Mouse (Mus musculus) kidney, embryonic 15.5 days (tissue): Measurements from ENCODE around the gene Slc9a3r1. TPM values are rescaled to one million over a fixed set of nuclear protein-coding genes. Genes with fewer than 3 reads are reported as not detected.

Experiments used
- ATAC-seq: fragments of 200-750 bp; cut with Nextera tagmentation; replicated peaks from 2 replicates; pipeline ENCODE4 v1.8.0; 2017; ENCODE audit warnings: moderate TSS enrichment; ENCODE audit not compliant: low FRiP score
- H3K27ac ChIP-seq: fragments of 300-500 bp; sonication (generic); 2 replicates; pipeline ENCODE4 v1.5.1; 2015; ENCODE audit warnings: mild to moderate bottlenecking, inconsistent platforms
- H3K27me3 ChIP-seq: fragments of 300-500 bp; sonication (generic); 2 replicates; pipeline ENCODE4 v1.6.1; 2015; ENCODE audit warnings: inconsistent platforms
- H3K36me3 ChIP-seq: fragments of 300-500 bp; sonication (generic); 2 replicates; pipeline ENCODE4 v1.6.1; 2015; ENCODE audit warnings: inconsistent platforms
- H3K4me1 ChIP-seq: fragments of 300-500 bp; sonication (generic); 2 replicates; pipeline ENCODE4 v1.6.1; 2015; ENCODE audit warnings: inconsistent platforms
- H3K4me2 ChIP-seq: fragments of 300-500 bp; sonication (generic); 2 replicates; pipeline ENCODE4 v1.6.1; 2015; ENCODE audit warnings: moderate library complexity, mild to moderate bottlenecking, inconsistent platforms
- H3K4me3 ChIP-seq: fragments of 300-500 bp; sonication (generic); replicated peaks from 2 replicates; pipeline ENCODE4 v1.5.1; 2015; ENCODE audit warnings: mild to moderate bottlenecking, inconsistent platforms
- H3K9ac ChIP-seq: fragments of 300-500 bp; sonication (generic); 2 replicates; pipeline ENCODE4 v1.6.1; 2015; ENCODE audit warnings: mild to moderate bottlenecking, inconsistent platforms
- H3K9me3 ChIP-seq: fragments of 300-500 bp; sonication (generic); replicated peaks from 2 replicates; pipeline ENCODE4 v1.6.1; 2016; ENCODE audit warnings: inconsistent platforms
- WGBS: fragments of 180-500 bp; shearing (Covaris S2); methylation state at CpG from one replicate; pipeline ENCODE4 v1.1.7; 2015; ENCODE audit warnings: mixed read lengths; 5-methylcytosine and 5-hydroxymethylcytosine counted together
- polyA plus RNA-seq: library from polyadenylated mRNA; unstranded; fragments of >200 nt; fragmentation: Nextera tagmentation; extraction: Ambion mirVana; gene quantifications from 2 replicates; pipeline ENCODE4 v1.2.1, GENCODE M21; 2015

Gene Slc9a3r1
- polyA plus RNA-seq, 1 experiment from 2014 or later: 127 TPM

GRCm38 (mm10) chr11:115219685-115220084 is 56.5 kb downstream of the Slc9a3r1 start:
- Histone ChIP-seq H3K9me3 (no peaks in the 10 kb centered on the region), H3K4me1 (peaks cover 46% of the 10 kb centered on the region), H3K4me2 (no peak overlapping the region), H3K9ac (no peak overlapping the region), H3K36me3 (no peaks in the 10 kb centered on the region), H3K27me3 (peaks cover 25% of the 10 kb centered on the region), H3K27ac (no peak overlapping the region), H3K4me3 (no peak overlapping the region)
- WGBS: 87% methylated on average over 10 of the region's 10 CpGs
- no peak for ATAC-seq

GRCm38 (mm10) chr11:115222077-115222476 is 58.9 kb downstream of the Slc9a3r1 start:
- no peaks in the 10 kb centered on the region for H3K9me3 ChIP-seq
- H3K27ac ChIP-seq: no peak overlapping the region
- H3K4me3 ChIP-seq: no peak overlapping the region
- no peak overlapping the region for H3K4me2 ChIP-seq
- H3K36me3 ChIP-seq: no peaks in the 10 kb centered on the region
- peaks cover 47% of the 10 kb centered on the region for H3K4me1 ChIP-seq
- H3K9ac ChIP-seq: no peak overlapping the region
- H3K27me3 ChIP-seq: peaks cover 44% of the 10 kb centered on the region
- WGBS: 28% methylated on average over 12 of the region's 12 CpGs
- ATAC-seq: no peak

- H3K4me1 ChIP-seq: peaks cover 44% of the 10 kb centered on the region
Observed at GRCm38 (mm10) chr11:115222570-115222969, 59.4 kb downstream of the Slc9a3r1 start.

GRCm38 (mm10) chr11:115223451-115223850 is 60.3 kb downstream of the Slc9a3r1 start:
- Histone ChIP-seq H3K4me3 (no peak overlapping the region), H3K36me3 (no peaks in the 10 kb centered on the region), H3K4me2 (no peak overlapping the region), H3K9ac (no peak overlapping the region), H3K4me1 (peaks cover 44% of the 10 kb centered on the region), H3K9me3 (no peaks in the 10 kb centered on the region), H3K27ac (no peak overlapping the region), H3K27me3 (peaks cover 48% of the 10 kb centered on the region)
- WGBS: 64% methylated on average over 11 of the region's 11 CpGs
- ATAC-seq: no peak

More at GRCm38 (mm10) chr11:115222570-115222969, 59.4 kb downstream of the Slc9a3r1 start:
- Histone ChIP-seq H3K4me3 (no peak overlapping the region), H3K27me3 (peaks cover 44% of the 10 kb centered on the region), H3K9me3 (no peaks in the 10 kb centered on the region), H3K4me2 (no peak overlapping the region), H3K9ac (no peak overlapping the region), H3K36me3 (no peaks in the 10 kb centered on the region), H3K27ac (no peak overlapping the region)
- ATAC-seq: no peak
- WGBS: 24% methylated on average over 5 of the region's 5 CpGs

- 72% methylated on average over 6 of the region's 6 CpGs for WGBS
- Histone ChIP-seq H3K4me1 (peaks cover 44% of the 10 kb centered on the region), H3K36me3 (no peaks in the 10 kb centered on the region), H3K4me3 (no peak overlapping the region), H3K27ac (no peak overlapping the region), H3K9ac (no peak overlapping the region), H3K9me3 (no peaks in the 10 kb centered on the region), H3K27me3 (peaks cover 51% of the 10 kb centered on the region), H3K4me2 (no peak overlapping the region)
- ATAC-seq: no peak
Observed at GRCm38 (mm10) chr11:115223877-115224276, 60.7 kb downstream of the Slc9a3r1 start.

- H3K9ac ChIP-seq: no peak overlapping the region
- H3K4me1 ChIP-seq: peaks cover 43% of the 10 kb centered on the region
- H3K27me3 ChIP-seq: peaks cover 62% of the 10 kb centered on the region
- no peaks in the 10 kb centered on the region for H3K36me3 ChIP-seq
- H3K27ac ChIP-seq: no peak overlapping the region
- 40% methylated on average over 8 of the region's 8 CpGs for WGBS
- no peak overlapping the region for H3K4me3 ChIP-seq
- H3K9me3 ChIP-seq: no peaks in the 10 kb centered on the region
- no peak overlapping the region for H3K4me2 ChIP-seq
- no peak for ATAC-seq
Observed at GRCm38 (mm10) chr11:115224889-115225288, 61.7 kb downstream of the Slc9a3r1 start.

GRCm38 (mm10) chr11:115225301-115225700 is 62.2 kb downstream of the Slc9a3r1 start:
- Histone ChIP-seq H3K4me1 (peaks cover 43% of the 10 kb centered on the region), H3K27ac (no peak overlapping the region), H3K4me2 (no peak overlapping the region), H3K9ac (no peak overlapping the region), H3K9me3 (no peaks in the 10 kb centered on the region), H3K27me3 (peaks cover 66% of the 10 kb centered on the region), H3K36me3 (no peaks in the 10 kb centered on the region), H3K4me3 (no peak overlapping the region)
- WGBS: 63% methylated on average over 6 of the region's 6 CpGs
- no peak for ATAC-seq

- H3K4me1 ChIP-seq: peaks cover 47% of the 10 kb centered on the region
- no peak for ATAC-seq
- H3K4me3 ChIP-seq: no peak overlapping the region
- H3K9ac ChIP-seq: no peak overlapping the region
- H3K36me3 ChIP-seq: no peaks in the 10 kb centered on the region
- no peak overlapping the region for H3K27ac ChIP-seq
- no peak overlapping the region for H3K4me2 ChIP-seq
- H3K27me3 ChIP-seq: peaks cover 78% of the 10 kb centered on the region
- 64% methylated on average over 14 of the region's 14 CpGs for WGBS
- H3K9me3 ChIP-seq: no peaks in the 10 kb centered on the region
Observed at GRCm38 (mm10) chr11:115226811-115227491, 63.8 kb downstream of the Slc9a3r1 start.

- ATAC-seq: no peak
- no peaks in the 10 kb centered on the region for H3K9me3 ChIP-seq
- H3K36me3 ChIP-seq: no peaks in the 10 kb centered on the region
- WGBS: 42% methylated on average over 12 of the region's 12 CpGs
- H3K27ac ChIP-seq: no peak overlapping the region
- H3K4me2 ChIP-seq: no peak overlapping the region
- no peak overlapping the region for H3K9ac ChIP-seq
- no peak overlapping the region for H3K4me3 ChIP-seq
- H3K27me3 ChIP-seq: peaks cover 82% of the 10 kb centered on the region
- H3K4me1 ChIP-seq: peaks cover 42% of the 10 kb centered on the region
Observed at GRCm38 (mm10) chr11:115227640-115228039, 64.5 kb downstream of the Slc9a3r1 start.

GRCm38 (mm10) chr11:115228430-115228829 is 65.3 kb downstream of the Slc9a3r1 start:
- no peak for ATAC-seq

GRCm38 (mm10) chr11:115229021-115229930 is 66.1 kb downstream of the Slc9a3r1 start:
- Histone ChIP-seq H3K4me1 (peaks cover 39% of the 10 kb centered on the region), H3K4me2 (no peak overlapping the region), H3K4me3 (no peak overlapping the region), H3K9ac (no peak overlapping the region), H3K9me3 (no peaks in the 10 kb centered on the region), H3K27ac (no peak overlapping the region), H3K36me3 (no peaks in the 10 kb centered on the region), H3K27me3 (peaks cover 83% of the 10 kb centered on the region)
- ATAC-seq: no peak
- WGBS: 53% methylated on average over 15 of the region's 15 CpGs

More at GRCm38 (mm10) chr11:115228430-115228829, 65.3 kb downstream of the Slc9a3r1 start:
- H3K4me3 ChIP-seq: no peak overlapping the region
- no peaks in the 10 kb centered on the region for H3K36me3 ChIP-seq
- 51% methylated on average over 7 of the region's 7 CpGs for WGBS
- no peak overlapping the region for H3K9ac ChIP-seq
- peaks cover 37% of the 10 kb centered on the region for H3K4me1 ChIP-seq
- no peak overlapping the region for H3K27ac ChIP-seq
- no peaks in the 10 kb centered on the region for H3K9me3 ChIP-seq
- H3K4me2 ChIP-seq: no peak overlapping the region
- H3K27me3 ChIP-seq: peaks cover 83% of the 10 kb centered on the region
